ENCODE assay signal across 16 mouse cellular contexts in genomic region chr3:85398841-85399240, GRCm38 (mm10).
DNase-seq lines count a peak whose midpoint lies in the region; ATAC-seq and TF ChIP-seq lines count a peak whose summit lies in the region.
"Had no signal": no experiment of that assay in that cellular context is flagged by ENCODE, and none has a peak within 500 bp of the region (broad histone marks: within the 10 kb centered on the region; RNA-seq: fewer than 3 reads in every experiment).

No protein-coding gene starts in this region.

- TF ChIP-seq CTCF in cerebellum, adult 2 months (IDR thresholded peaks at IDR 0.05; ENCODE audit: borderline replicate concordance, insufficient read depth, low read depth, low read length) = no peak

- H3K4me3 ChIP-seq in cerebellum, adult 2 months (replicated peaks; ENCODE audit: insufficient read depth, low read depth, low read length) = no peak overlapping the region
- H3K4me3 ChIP-seq: embryonic facial prominence, embryonic 10.5 days; embryonic facial prominence, embryonic 12.5 days; forebrain, embryonic 13.5 days; forebrain, embryonic 15.5 days had no signal

- H3K4me1 ChIP-seq in cerebellum, adult 2 months (ENCODE audit: control insufficient read depth, insufficient read depth, low read length) = peaks cover 19% of the 10 kb centered on the region; the same call in 1 of the 2 replicates
- H3K4me1 ChIP-seq: embryonic facial prominence, embryonic 10.5 days; embryonic facial prominence, embryonic 12.5 days; forebrain, embryonic 13.5 days; forebrain, embryonic 15.5 days had no signal

- TF ChIP-seq POLR2A in cerebellum, adult 2 months (IDR thresholded peaks at IDR 0.05; ENCODE audit: borderline replicate concordance, insufficient read depth, low read length) = no peak

- no peaks in the 10 kb centered on the region for H3K27me3 ChIP-seq in cerebellum, adult 2 months (ENCODE audit: control insufficient read depth, insufficient read depth, low read length)
- H3K27me3 ChIP-seq: embryonic facial prominence, embryonic 12.5 days; forebrain, embryonic 13.5 days; forebrain, embryonic 15.5 days had no signal

- DNase-seq in cerebellum, adult 2 months = no peak
- no peak for DNase-seq in cerebellum, adult 11 months
- DNase-seq in heart, adult 11 months = peak; percentile 8
- DNase-seq in heart, postnatal 25 days (ENCODE audit: low spot score) = no peak
- DNase-seq in R1 (ENCODE audit: low read depth, low spot score) = peak; percentile 92
- no peak for DNase-seq in gastrocnemius, postnatal 14 days
- DNase-seq: adrenal gland, adult 8-10 months; adrenal gland, postnatal 14 days; adrenal gland, postnatal 36 days; B cell, adult 2 months; forebrain, postnatal 0 days had no signal

- intact Hi-C loops in heart, postnatal 25 days (cut with DNase I) = no loop called here
- intact Hi-C loops in gastrocnemius, postnatal 14 days (cut with DNase I; ENCODE audit: low total_unique reads) = no loop called here

- peak overlapping the region; percentile 90 for H3K27ac ChIP-seq in cerebellum, adult 2 months (ENCODE audit: insufficient read depth, low read length)
- H3K27ac ChIP-seq: embryonic facial prominence, embryonic 10.5 days; embryonic facial prominence, embryonic 12.5 days; forebrain, embryonic 13.5 days; forebrain, embryonic 15.5 days had no signal

- no peak for ATAC-seq in CD4-positive, CD25-positive, alpha-beta regulatory T cell, adult 4 months
- ATAC-seq: forebrain, embryonic 13.5 days; forebrain, embryonic 15.5 days; forebrain, postnatal 0 days had no signal

Comparison
In these comparisons a context has a peak if more than half of its experiments do, and no peak if none do; other contexts are left out.
1. DNase-seq: peak in heart, adult 11 months (single experiment) and R1 (single experiment); none in cerebellum, adult 2 months (0 of 2), cerebellum, adult 11 months (single experiment), heart, postnatal 25 days (single experiment) and gastrocnemius, postnatal 14 days (single experiment).